ENCODE assay signal across 10 mouse cellular contexts in genomic region chr1:155064111-155064510, GRCm38 (mm10). TPM values are rescaled to one million over a fixed set of nuclear protein-coding genes. Genes with fewer than 3 reads are reported as not detected.
DNase-seq lines count a peak whose midpoint lies in the region; ATAC-seq and TF ChIP-seq lines count a peak whose summit lies in the region.
"Had no signal": no experiment of that assay in that cellular context is flagged by ENCODE, and none has a peak within 500 bp of the region (broad histone marks: within the 10 kb centered on the region; RNA-seq: fewer than 3 reads in every experiment).

No protein-coding gene starts in this region.

- peaks cover 4% of the 10 kb centered on the region; the same call in 1 of the 2 replicates for H3K27me3 ChIP-seq in heart, embryonic 10.5 days (ENCODE audit: insufficient read depth, poor library complexity, severe bottlenecking)
- no peaks in the 10 kb centered on the region for H3K27me3 ChIP-seq in MEL (ENCODE audit: control insufficient read depth in 1 of 2, insufficient read depth in 2 of 2, low read length in 2 of 2)
- no peaks in the 10 kb centered on the region for H3K27me3 ChIP-seq in neural tube, embryonic 15.5 days (replicated peaks)
- H3K27me3 ChIP-seq: CH12.LX had no signal

- H3K36me3 ChIP-seq in heart, embryonic 10.5 days, result no peaks in the 10 kb centered on the region
- peaks cover 0 to 21% of the 10 kb centered on the region in 2 experiments; a peak in 2 of 4 replicates for H3K36me3 ChIP-seq in MEL (ENCODE audit: control insufficient read depth in 1 of 2, insufficient read depth in 2 of 2, low read length in 2 of 2)
- H3K36me3 ChIP-seq in neural tube, embryonic 15.5 days, result no peaks in the 10 kb centered on the region
- H3K36me3 ChIP-seq: limb, embryonic 10.5 days had no signal

- no peaks in the 10 kb centered on the region for H3K79me2 ChIP-seq in MEL (ENCODE audit: control insufficient read depth, insufficient read depth, low read length, poor library complexity)

- no peak for TF ChIP-seq RAD21 in MEL (IDR thresholded peaks at IDR 0.05; ENCODE audit: low read depth, low read length)

- peak overlapping the region; percentile 24; the same call in 1 of the 2 replicates for H3K9ac ChIP-seq in MEL (ENCODE audit: control insufficient read depth, low read depth, low read length, poor library complexity, severe bottlenecking)
- no peak overlapping the region for H3K9ac ChIP-seq in neural tube, embryonic 15.5 days (replicated peaks)

- no peak for TF ChIP-seq CTCF in MEL (IDR thresholded peaks at IDR 0.05 in 2 of 3, conservative IDR thresholded peaks at IDR 0.05 in 1 of 3; ENCODE audit: control insufficient read depth in 1 of 3, insufficient read depth in 1 of 3, low read depth in 2 of 3, low read length in 3 of 3, poor library complexity in 1 of 3, severe bottlenecking in 1 of 3)

- H3K4me2 ChIP-seq in neural tube, embryonic 15.5 days, result no peak overlapping the region

- no peak for TF ChIP-seq EP300 in MEL (IDR thresholded peaks at IDR 0.05; ENCODE audit: low read depth in 1 of 2, low read length in 2 of 2)

- no peak overlapping the region for H3K4me3 ChIP-seq in heart, embryonic 10.5 days
- no peak overlapping the region; a peak in 1 of 4 replicates for H3K4me3 ChIP-seq in MEL (ENCODE audit: control insufficient read depth in 1 of 2, insufficient read depth in 1 of 2, low read depth in 2 of 2, low read length in 2 of 2)
- H3K4me3 ChIP-seq in neural tube, embryonic 15.5 days (replicated peaks), result no peak overlapping the region
- H3K4me3 ChIP-seq: limb, embryonic 10.5 days had no signal

- DNase-seq in heart, embryonic 10.5 days (ENCODE audit: low spot score), result no peak
- no peak for DNase-seq in heart, postnatal 10 days
- DNase-seq in MEL (ENCODE audit: low read depth, low spot score), result no peak
- DNase-seq in adrenal gland, postnatal 36 days, result peak; percentile 43 to 68
- DNase-seq in kidney, postnatal 36 days, result peak; percentile 85 to 93
- DNase-seq in urinary bladder, postnatal 14 days (ENCODE audit: low spot score), result no peak
- DNase-seq: thymus, adult 18-20 months had no signal

- no peak for TF ChIP-seq POLR2A in MEL (IDR thresholded peaks at IDR 0.05; ENCODE audit: control insufficient read depth in 1 of 2, insufficient read depth in 1 of 2, low read depth in 1 of 2, low read length in 2 of 2, poor library complexity in 1 of 2)

- no peak for ATAC-seq in neural tube, embryonic 15.5 days (ENCODE audit: low FRiP score)

- H3K27ac ChIP-seq in heart, embryonic 10.5 days, result 0 out of 2 replicates have a peak overlapping the region, but pooled peaks have one; percentile 37
- H3K27ac ChIP-seq in MEL (ENCODE audit: control insufficient read depth, low read depth, low read length), result peak overlapping the region; percentile 30
- no peak overlapping the region for H3K27ac ChIP-seq in neural tube, embryonic 15.5 days (replicated peaks)
- H3K27ac ChIP-seq: limb, embryonic 10.5 days had no signal

- no peaks in the 10 kb centered on the region for H3K9me3 ChIP-seq in heart, embryonic 10.5 days
- H3K9me3 ChIP-seq in MEL (replicated peaks; ENCODE audit: insufficient read depth, low read length), result no peaks in the 10 kb centered on the region
- no peaks in the 10 kb centered on the region for H3K9me3 ChIP-seq in neural tube, embryonic 15.5 days (replicated peaks)
- H3K9me3 ChIP-seq: limb, embryonic 10.5 days had no signal

- intact Hi-C loops in heart, postnatal 10 days (cut with DNase I), result loop anchor here (2.0 kb wide), 1 partner anchor 15 kb away; no protein-coding TSS in a partner anchor

- H3K4me1 ChIP-seq in heart, embryonic 10.5 days, result peaks cover 52% of the 10 kb centered on the region
- peaks cover 21 to 38% of the 10 kb centered on the region in 2 experiments for H3K4me1 ChIP-seq in MEL (ENCODE audit: control insufficient read depth in 1 of 2, insufficient read depth in 2 of 2, low read length in 2 of 2)
- H3K4me1 ChIP-seq in neural tube, embryonic 15.5 days, result peaks cover 24% of the 10 kb centered on the region

- WGBS in heart, embryonic 10.5 days, result 86% methylated on average over 5 of the region's 5 CpGs
- WGBS in neural tube, embryonic 15.5 days, result 81% methylated on average over 5 of the region's 5 CpGs

TF ChIP-seq in MEL, 35 proteins besides CTCF, POLR2A, EP300 and RAD21:
- TF ChIP-seq TAL1 (IDR thresholded peaks at IDR 0.05; ENCODE audit: low read length), result no peak
- TF ChIP-seq POLR2AphosphoS5 (IDR thresholded peaks at IDR 0.05; ENCODE audit: borderline replicate concordance, low read depth, low read length), result no peak
- no peak for TF ChIP-seq ZKSCAN1 (IDR thresholded peaks at IDR 0.05; ENCODE audit: low read depth, low read length)

RNA-seq across cellular contexts. Expression of gene Ier5, which starts 35.3 kb away (rescaled TPM):
- polyA plus RNA-seq in heart, embryonic 10.5 days (2016; fragmentation: Nextera tagmentation; extraction: Ambion mirVana), result 3.4 and 8.6 TPM in 2 replicates
- total RNA-seq in heart, postnatal 10 days (2021), result 10 to 100 TPM; 20.4 to 22.6 TPM
- 7.2 and 7.5 TPM in 2 replicates for total RNA-seq in MEL (2012; rRNA removed)
- polyA plus RNA-seq in MEL (2012; ENCODE audit: insufficient read depth in 1 of 2, insufficient read length in 2 of 2, low read depth in 1 of 2, low replicate concordance in 2 of 2, missing spikeins in 1 of 2), result 1 to 10 TPM in 1 of 2 experiments, not detected in 1; 7.4 TPM
- total RNA-seq in adrenal gland, postnatal 36 days (2021), result 10 to 100 TPM in 1 of 2 experiments, 1 to 10 TPM in 1; 6.1 to 10.4 TPM
- polyA plus RNA-seq in neural tube, embryonic 15.5 days (2015; fragmentation: Nextera tagmentation; extraction: Ambion mirVana), result 3.9 and 4.8 TPM in 2 replicates

Comparison
In these comparisons a context has a peak if more than half of its experiments do, and no peak if none do; other contexts are left out.
1. DNase-seq: peak in adrenal gland, postnatal 36 days (2 of 2) and kidney, postnatal 36 days (2 of 2); none in heart, embryonic 10.5 days (single experiment), heart, postnatal 10 days (0 of 2), MEL (single experiment) and urinary bladder, postnatal 14 days (single experiment).